Mouse (Mus musculus) left cerebral cortex, postnatal 4 days (tissue): Measurements from ENCODE around the gene Izumo4. TPM values are rescaled to one million over a fixed set of nuclear protein-coding genes. Genes with fewer than 3 reads are reported as not detected.

Source experiments
- total RNA-seq, 2 experiments: library from RNA; stranded (reverse); gene quantifications; 2 replicates each; pipeline ENCODE4 v1.2.3; 2021

Gene Izumo4
- total RNA-seq, 2 experiments from 2014 or later: 46.3 to 53.6 TPM

Other genes starting within 250 kb of the Izumo4 start
- under 1 TPM in 1 of 2 experiments, not detected in 1; 0.24 TPM for gene Onecut3, start 207.3 kb upstream of the Izumo4 start, total RNA-seq
- under 1 TPM; 0.14 to 0.20 TPM for gene Atp8b3, start 163.1 kb upstream of the Izumo4 start, total RNA-seq
- 10 to 100 TPM; 65.2 to 67.5 TPM for gene Rexo1, start 140.6 kb upstream of the Izumo4 start, total RNA-seq
- gene Klf16, start 124.9 kb upstream of the Izumo4 start, total RNA-seq: 10 to 100 TPM; 34.1 to 35.5 TPM
- 100 to 1,000 TPM; 131 to 133 TPM for gene Abhd17a, start 111.8 kb upstream of the Izumo4 start, total RNA-seq
- 10 to 100 TPM; 30.9 to 34.5 TPM for gene Scamp4, start 99.3 kb upstream of the Izumo4 start, total RNA-seq
- gene Adat3, start 99.3 kb upstream of the Izumo4 start, total RNA-seq: 1 to 10 TPM; 2.9 to 3.6 TPM
- gene Gm49322, start 96.2 kb upstream of the Izumo4 start, total RNA-seq: 1 to 10 TPM; 3.7 to 4.8 TPM
- 100 to 1,000 TPM; 130 to 138 TPM for gene Csnk1g2, start 79.3 kb upstream of the Izumo4 start, total RNA-seq
- gene Btbd2, start 45.1 kb upstream of the Izumo4 start, total RNA-seq: 10 to 100 TPM; 80.9 to 83.2 TPM
- 10 to 100 TPM; 61.6 to 67.1 TPM for gene Mknk2, start 24.1 kb upstream of the Izumo4 start, total RNA-seq
- gene Mob3a, start 207 bp upstream of the Izumo4 start, total RNA-seq: 10 to 100 TPM; 52.0 to 52.1 TPM
- 100 to 1,000 TPM; 142 to 145 TPM for gene Ap3d1, start 40.1 kb downstream of the Izumo4 start, total RNA-seq
- 10 to 100 TPM; 62.1 TPM for gene Dot1l, start 53.0 kb downstream of the Izumo4 start, total RNA-seq
- 10 to 100 TPM; 58.0 to 58.2 TPM for gene Sf3a2, start 96.0 kb downstream of the Izumo4 start, total RNA-seq
- gene Plekhj1, start 96.4 kb downstream of the Izumo4 start, total RNA-seq: 10 to 100 TPM; 73.2 to 86.2 TPM
- 1 to 10 TPM; 1.9 to 2.2 TPM for gene Amh, start 103.1 kb downstream of the Izumo4 start, total RNA-seq
- gene Jsrp1, start 111.3 kb downstream of the Izumo4 start, total RNA-seq: under 1 TPM; 0.54 to 0.64 TPM
- gene Oaz1, start 124.5 kb downstream of the Izumo4 start, total RNA-seq: 100 to 1,000 TPM; 393 to 396 TPM
- gene Lingo3, start 141.9 kb downstream of the Izumo4 start, total RNA-seq: 10 to 100 TPM; 21.4 to 24.6 TPM
- gene Lsm7, start 153.0 kb downstream of the Izumo4 start, total RNA-seq: 10 to 100 TPM; 62.0 to 67.4 TPM
- 10 to 100 TPM; 77.4 to 86.2 TPM for gene Sppl2b, start 153.1 kb downstream of the Izumo4 start, total RNA-seq
- gene Tmprss9, start 169.7 kb downstream of the Izumo4 start, total RNA-seq: under 1 TPM; 0.12 to 0.42 TPM
- gene Timm13, start 198.8 kb downstream of the Izumo4 start, total RNA-seq: 100 to 1,000 TPM; 147 TPM
- 10 to 100 TPM; 28.5 to 35.7 TPM for gene Lmnb2, start 216.1 kb downstream of the Izumo4 start, total RNA-seq
- 1 to 10 TPM; 5.3 to 6.2 TPM for gene Gadd45b, start 227.9 kb downstream of the Izumo4 start, total RNA-seq